Mouse (Mus musculus) ES-Bruce4 (cell line): ENCODE results near the gene Fam71a. TPM values are rescaled to one million over a fixed set of nuclear protein-coding genes. Genes with fewer than 3 reads are reported as not detected.
"Not testable (repeated sequence)": the region's sequence is repeated elsewhere in the genome, so short reads cannot be mapped to it uniquely, and the experiment has no call there.

Source experiments
- H3K27ac ChIP-seq: 2 replicates; pipeline ENCODE4 v1.5.1; 2012; ENCODE audit warnings: low read length, inconsistent platforms; ENCODE audit not compliant: insufficient read depth
- H3K27me3 ChIP-seq: 2 replicates; pipeline ENCODE4 v1.6.1; 2012; ENCODE audit warnings: mild to moderate bottlenecking, low read length, inconsistent platforms; ENCODE audit not compliant: control insufficient read depth, poor library complexity, insufficient read depth, severe bottlenecking
- H3K36me3 ChIP-seq: 2 replicates; pipeline ENCODE4 v1.6.1; 2012; ENCODE audit warnings: inconsistent platforms, mild to moderate bottlenecking, low read length, moderate library complexity; ENCODE audit not compliant: control insufficient read depth, poor library complexity, insufficient read depth, severe bottlenecking
- H3K4me1 ChIP-seq: one replicate; pipeline ENCODE4 v1.8.1; 2011; ENCODE audit warnings: low read length; ENCODE audit not compliant: control insufficient read depth, insufficient read depth
- H3K4me3 ChIP-seq: 2 replicates; pipeline ENCODE4 v1.5.1; 2011; ENCODE audit warnings: low read depth, mild to moderate bottlenecking, low read length
- H3K9ac ChIP-seq: 2 replicates; pipeline ENCODE4 v1.6.1; 2012; ENCODE audit warnings: low read depth, mild to moderate bottlenecking, inconsistent platforms; ENCODE audit not compliant: poor library complexity, severe bottlenecking
- H3K9me3 ChIP-seq: replicated peaks from 2 replicates; pipeline ENCODE4 v1.6.1; 2012; ENCODE audit warnings: mild to moderate bottlenecking, low read length, inconsistent platforms; ENCODE audit not compliant: control insufficient read depth, poor library complexity, insufficient read depth, severe bottlenecking
- CTCF ChIP-seq: IDR thresholded peaks from one replicate; pipeline ENCODE4 v1.8.1; 2011; ENCODE audit warnings: low read depth, low read length
- EP300 ChIP-seq: IDR thresholded peaks from 2 replicates; pipeline ENCODE4 v1.6.1; 2011; ENCODE audit warnings: low read depth, low read length; ENCODE audit not compliant: insufficient read depth
- POLR2A ChIP-seq: IDR thresholded peaks from one replicate; pipeline ENCODE4 v1.8.1; 2011; ENCODE audit warnings: low read length; ENCODE audit not compliant: insufficient read depth
- polyA plus RNA-seq: library from polyadenylated mRNA; stranded (reverse); fragments of >200 nt; gene quantifications from 2 replicates; pipeline ENCODE4 v1.2.4, GENCODE M21; 2011; ENCODE audit warnings: low read depth; ENCODE audit not compliant: missing spikeins, insufficient read depth, insufficient read length

Fam71a gene
- polyA plus RNA-seq, 1 experiment: not detected

- no peaks in the 10 kb centered on the region for H3K4me1 ChIP-seq
- no peak overlapping the region for H3K27ac ChIP-seq
- peaks cover 14% of the 10 kb centered on the region for H3K9me3 ChIP-seq
- no peaks in the 10 kb centered on the region for H3K27me3 ChIP-seq
- no peak overlapping the region for H3K9ac ChIP-seq
- no peaks in the 10 kb centered on the region for H3K36me3 ChIP-seq
- no peak overlapping the region for H3K4me3 ChIP-seq
- TF ChIP-seq EP300 (no peak), CTCF (peak; percentile 63), POLR2A (no peak)
These were observed 11.6 kb downstream of the Fam71a start for GRCm38 (mm10) chr1:191153052-191153451.

- Histone ChIP-seq H3K27ac (no peak overlapping the region), H3K4me3 (no peak overlapping the region)
- TF ChIP-seq CTCF (no peak), EP300 (no peak), POLR2A (no peak)
These were observed 13.6 kb downstream of the Fam71a start for GRCm38 (mm10) chr1:191150924-191151605.

GRCm38 (mm10) chr1:191149489-191149888 lies 15.1 kb downstream of the Fam71a start:
- not testable (repeated sequence) for H3K9ac ChIP-seq, H3K36me3 ChIP-seq, H3K4me3 ChIP-seq, H3K27me3 ChIP-seq, H3K27ac ChIP-seq, H3K9me3 ChIP-seq, H3K4me1 ChIP-seq

More at GRCm38 (mm10) chr1:191150924-191151605, 13.6 kb downstream of the Fam71a start:
- Histone ChIP-seq H3K27me3 (no peaks in the 10 kb centered on the region), H3K9me3 (no peaks in the 10 kb centered on the region), H3K36me3 (no peaks in the 10 kb centered on the region), H3K9ac (no peak overlapping the region), H3K4me1 (no peaks in the 10 kb centered on the region)

- Histone ChIP-seq H3K27me3 (no peaks in the 10 kb centered on the region), H3K4me3 (no peak overlapping the region), H3K9me3 (peaks cover 7% of the 10 kb centered on the region), H3K27ac (no peak overlapping the region), H3K36me3 (no peaks in the 10 kb centered on the region), H3K4me1 (no peaks in the 10 kb centered on the region), H3K9ac (no peak overlapping the region)
- TF ChIP-seq EP300 (no peak), POLR2A (no peak), CTCF (no peak)
These were observed 23.6 kb downstream of the Fam71a start for GRCm38 (mm10) chr1:191140983-191141382.

GRCm38 (mm10) chr1:191138874-191139495 lies 25.6 kb downstream of the Fam71a start:
- Histone ChIP-seq H3K9ac (no peak overlapping the region), H3K9me3 (peaks cover 7% of the 10 kb centered on the region)

GRCm38 (mm10) chr1:191138436-191138835 lies 26.2 kb downstream of the Fam71a start:
- H3K9me3 ChIP-seq: peaks cover 5% of the 10 kb centered on the region
- no peak overlapping the region for H3K27ac ChIP-seq
- no peaks in the 10 kb centered on the region for H3K4me1 ChIP-seq
- H3K27me3 ChIP-seq: no peaks in the 10 kb centered on the region
- no peak overlapping the region for H3K9ac ChIP-seq
- TF ChIP-seq EP300 (no peak), CTCF (no peak), POLR2A (no peak)
- no peaks in the 10 kb centered on the region for H3K36me3 ChIP-seq
- H3K4me3 ChIP-seq: no peak overlapping the region

More at GRCm38 (mm10) chr1:191138874-191139495, 25.6 kb downstream of the Fam71a start:
- Histone ChIP-seq H3K36me3 (no peaks in the 10 kb centered on the region), H3K27me3 (no peaks in the 10 kb centered on the region), H3K27ac (no peak overlapping the region), H3K4me1 (no peaks in the 10 kb centered on the region), H3K4me3 (no peak overlapping the region)
- TF ChIP-seq EP300 (no peak), POLR2A (no peak), CTCF (no peak)
